Mouse (Mus musculus): ENCODE results near the gene Grin2c.

- TF ChIP-seq GATA1 (IDR thresholded peaks at IDR 0.05; ENCODE audit: borderline replicate concordance, low read length) (no peak), FLI1 (IDR thresholded peaks at IDR 0.05; ENCODE audit: low read length) (no peak)
Measured at GRCm38 (mm10) chr11:115232889-115233288, 34.2 kb downstream of the Grin2c start.
